Mouse (Mus musculus) right cerebral cortex, postnatal 25 days (tissue): Measurements from ENCODE around the gene Srrd.
"Not testable (repeated sequence)": the region's sequence is repeated elsewhere in the genome, so short reads cannot be mapped to it uniquely, and the experiment has no call there.

ENCODE experiments used
- DNase-seq: peaks from one replicate; pipeline ENCODE4 v3.0.0; 2022

Gene Srrd

DNA sequence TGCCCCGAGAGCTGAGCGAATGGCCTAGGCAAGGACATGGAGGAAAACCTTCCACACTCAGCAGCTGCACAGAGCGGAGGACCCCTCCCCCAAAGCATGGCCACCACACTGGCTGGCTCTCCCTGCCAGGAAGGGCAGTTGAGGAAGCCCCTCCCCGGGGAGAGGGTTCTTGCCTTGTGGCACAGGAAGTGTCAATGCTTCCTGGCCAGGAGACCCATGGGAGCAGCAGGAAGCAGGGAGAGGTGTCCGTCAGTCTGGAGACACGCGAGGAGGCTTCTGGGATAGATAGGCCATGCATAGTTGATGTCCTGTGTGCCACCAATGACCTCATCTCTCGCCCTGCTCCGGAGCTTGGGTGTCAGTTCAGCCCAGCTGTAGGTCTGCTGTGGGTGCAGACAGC lies 13.5 kb upstream of the Srrd start:
- no peak for DNase-seq

DNA sequence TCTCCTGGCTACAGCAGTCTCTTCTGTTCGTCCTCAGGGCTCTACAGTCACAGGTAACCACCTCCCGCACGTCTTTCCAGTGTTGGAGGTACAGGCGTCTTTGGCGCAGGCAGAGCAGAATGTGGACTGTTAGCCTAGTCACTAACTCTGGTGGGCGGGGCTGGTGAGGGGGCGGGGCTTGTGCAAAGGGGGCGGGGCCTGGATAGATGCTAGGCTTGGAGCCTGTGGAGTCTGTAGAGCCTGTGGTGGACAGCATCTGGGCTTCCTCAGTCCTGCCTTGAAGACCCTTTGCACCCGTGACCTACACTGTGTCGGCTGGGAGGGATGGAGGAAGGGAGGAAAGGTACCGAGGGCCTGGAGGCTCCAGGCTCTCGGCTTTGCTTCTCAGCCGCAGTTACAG lies 13.1 kb upstream of the Srrd start, which contains the start of gene Gm6583:
Gene Gm6583 (minus strand): TSS at position 124 of the 400 bp plus-strand sequence.
- no peak for DNase-seq

DNA sequence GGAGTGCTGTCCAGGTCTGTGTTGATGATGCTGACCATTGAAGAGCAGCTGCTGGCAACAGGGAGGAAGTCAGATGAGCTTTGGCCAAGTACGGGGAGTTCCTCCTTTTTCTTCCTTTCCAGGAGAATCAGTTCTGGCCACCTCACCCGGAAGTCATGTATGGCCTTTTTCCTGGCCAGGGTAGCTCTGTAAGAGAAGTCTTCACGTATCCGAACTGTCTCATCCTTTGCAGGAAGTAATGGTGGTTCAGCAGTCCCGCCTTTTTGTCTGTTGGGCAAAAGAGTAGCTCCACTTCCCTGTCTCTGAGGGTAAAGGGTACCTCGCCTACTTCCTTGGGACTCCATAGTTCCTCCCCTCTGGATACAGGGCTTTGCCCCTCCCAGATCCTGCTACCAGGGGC lies 12.7 kb upstream of the Srrd start:
- no peak for DNase-seq

DNA sequence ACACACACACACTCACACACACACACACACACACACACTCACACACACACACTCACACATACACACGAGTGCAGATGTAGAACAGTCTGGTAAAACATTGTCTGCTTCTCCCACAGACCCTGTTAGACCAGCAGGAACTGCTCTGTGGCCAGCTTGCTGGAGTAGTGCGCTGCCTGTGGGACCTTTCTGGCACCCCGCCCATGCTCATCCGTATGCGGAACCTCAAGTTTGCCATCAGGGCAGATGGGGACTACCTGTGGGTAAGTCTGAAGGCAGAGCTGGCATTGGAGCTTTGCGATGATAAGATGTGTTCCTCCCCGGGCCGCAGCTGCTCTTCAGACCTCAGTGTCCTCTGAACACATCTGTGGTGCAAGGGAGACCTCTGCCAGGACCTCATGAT lies 6.3 kb upstream of the Srrd start:
- no peak for DNase-seq

DNA sequence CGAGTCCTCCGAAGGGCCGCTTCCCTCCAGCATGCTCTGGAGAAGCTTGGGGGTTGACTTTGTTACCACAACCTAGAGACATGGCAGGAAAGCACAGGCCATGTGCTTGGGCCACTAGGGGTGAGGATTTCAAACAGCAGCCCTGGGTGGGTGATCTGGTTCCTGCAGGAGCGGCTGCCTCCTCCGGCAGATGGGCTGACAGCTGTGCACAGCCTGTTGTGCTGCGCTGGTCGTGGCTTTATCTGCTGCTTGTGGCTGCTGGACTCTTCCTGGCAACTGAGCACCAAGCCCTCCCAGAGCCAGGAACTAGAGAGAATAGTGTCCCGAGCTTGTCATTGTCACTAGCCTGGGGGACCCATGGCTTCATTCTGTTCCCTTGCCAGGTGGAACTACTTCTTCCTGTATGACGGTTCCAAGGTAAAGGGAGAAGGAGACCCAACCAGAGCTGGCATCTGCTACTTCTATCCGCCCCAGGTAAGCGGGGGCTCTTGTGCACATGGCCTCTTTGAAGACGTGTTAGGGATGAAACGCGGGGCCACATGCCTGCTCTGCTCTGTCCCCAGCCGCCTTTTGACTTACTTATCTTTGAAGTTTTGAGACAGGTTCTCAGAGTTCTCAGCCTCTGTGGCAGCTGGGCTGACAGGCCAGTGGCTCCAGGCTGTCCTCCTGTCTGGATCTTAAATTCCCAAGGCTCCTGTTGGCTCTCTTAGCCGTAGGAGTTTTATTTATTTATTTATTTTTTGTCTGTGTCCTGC lies 3.5 kb upstream of the Srrd start:
- no peak for DNase-seq

DNA sequence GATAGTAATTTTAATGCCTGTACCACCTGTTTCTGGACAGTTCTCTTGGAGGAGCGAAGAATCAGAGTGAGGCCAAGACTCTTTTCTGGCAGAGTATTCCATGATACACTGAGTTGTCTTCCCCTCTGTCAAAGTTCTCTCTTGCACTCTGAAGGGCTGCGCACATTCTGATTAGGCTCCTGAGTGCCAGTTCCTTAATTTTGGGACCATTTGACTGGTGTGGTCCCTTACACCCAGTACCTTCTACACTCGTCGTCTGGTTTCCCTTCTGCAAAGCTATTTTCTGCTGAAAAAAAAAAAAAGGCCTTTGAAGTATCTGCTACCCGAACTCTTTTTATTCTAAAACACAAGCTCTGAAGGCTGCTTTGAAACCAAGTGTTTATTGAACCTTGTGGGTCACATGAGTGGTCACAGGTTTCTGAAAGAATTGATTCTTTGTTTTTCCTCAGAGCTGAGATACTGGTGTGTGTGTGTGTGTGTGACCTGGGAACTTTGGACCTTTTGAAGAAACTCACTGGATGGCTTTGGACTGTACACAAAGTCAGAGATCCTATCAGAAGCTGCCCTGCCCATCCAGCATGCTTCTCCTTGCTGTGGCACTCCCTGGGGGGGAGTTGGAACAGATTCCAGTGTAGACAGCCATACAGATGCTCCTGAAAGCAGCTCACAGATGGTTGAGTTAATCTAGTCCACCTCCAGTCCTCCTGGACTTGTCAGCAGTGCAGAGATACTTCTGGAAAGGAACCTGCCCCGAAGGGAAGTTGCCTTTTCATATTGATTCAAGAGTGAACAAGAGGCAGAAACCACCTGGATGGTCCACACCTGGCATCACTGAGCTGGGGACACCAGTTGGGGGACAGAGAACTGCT lies 1.5 kb upstream of the Srrd start:
- DNase-seq = peak; percentile 59

DNA sequence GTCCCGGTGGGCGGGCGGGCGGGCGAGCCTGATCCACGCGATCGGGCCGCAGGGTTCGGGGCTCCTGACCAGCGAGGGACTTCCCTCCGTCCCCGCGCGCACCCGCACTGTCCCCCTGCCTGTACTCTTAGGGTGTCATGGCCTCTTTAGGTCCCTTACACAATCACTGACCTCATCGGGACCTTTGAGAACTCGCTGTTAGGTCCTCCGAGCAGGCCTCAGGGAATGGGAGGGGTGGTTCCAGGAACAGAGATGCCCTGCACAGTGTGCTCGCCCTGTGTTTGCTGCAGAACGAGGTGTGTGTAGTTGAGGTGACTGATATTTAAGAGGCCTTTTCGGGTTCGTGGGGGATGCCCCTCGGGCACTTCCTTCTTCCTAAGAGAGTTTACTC lies 360 bp upstream of the Srrd start:
- DNase-seq = no peak

DNA sequence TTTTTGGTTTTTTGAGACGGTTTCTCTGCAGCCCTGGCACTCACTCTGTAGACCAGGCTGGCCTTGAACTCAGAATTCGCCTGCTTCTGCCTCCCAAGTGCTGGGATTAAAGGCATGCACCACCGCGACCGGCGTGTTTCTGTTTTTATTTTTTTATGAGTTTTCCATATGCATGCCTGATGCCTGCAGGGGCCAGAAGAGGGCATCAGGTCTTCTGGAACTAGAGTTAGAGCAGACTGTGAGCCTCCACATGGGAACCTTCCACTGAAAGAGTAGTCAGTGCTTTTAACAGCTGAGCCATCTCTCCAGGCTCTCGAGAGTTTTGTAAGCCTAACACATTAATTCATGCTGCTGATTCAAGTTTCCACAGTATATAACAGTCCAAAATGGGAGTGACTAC lies 3.6 kb downstream of the Srrd start:
- no peak for DNase-seq

DNA sequence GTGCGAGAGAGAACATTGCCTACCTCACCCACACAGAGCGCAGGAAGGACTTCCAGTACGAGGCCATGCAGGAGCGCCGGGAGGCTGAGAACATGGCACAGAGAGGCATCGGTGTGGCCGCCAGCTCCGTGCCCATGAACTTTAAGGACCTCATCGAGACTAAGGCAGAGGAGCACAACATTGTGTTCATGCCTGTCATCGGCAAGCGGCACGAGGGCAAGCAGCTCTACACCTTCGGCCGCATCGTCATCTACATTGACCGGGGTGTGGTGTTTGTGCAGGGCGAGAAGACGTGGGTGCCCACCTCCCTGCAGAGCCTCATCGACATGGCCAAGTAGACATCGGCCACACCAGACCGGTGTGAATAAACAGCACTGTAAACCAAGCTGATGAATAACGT lies 5.8 kb downstream of the Srrd start:
- no peak for DNase-seq

DNA sequence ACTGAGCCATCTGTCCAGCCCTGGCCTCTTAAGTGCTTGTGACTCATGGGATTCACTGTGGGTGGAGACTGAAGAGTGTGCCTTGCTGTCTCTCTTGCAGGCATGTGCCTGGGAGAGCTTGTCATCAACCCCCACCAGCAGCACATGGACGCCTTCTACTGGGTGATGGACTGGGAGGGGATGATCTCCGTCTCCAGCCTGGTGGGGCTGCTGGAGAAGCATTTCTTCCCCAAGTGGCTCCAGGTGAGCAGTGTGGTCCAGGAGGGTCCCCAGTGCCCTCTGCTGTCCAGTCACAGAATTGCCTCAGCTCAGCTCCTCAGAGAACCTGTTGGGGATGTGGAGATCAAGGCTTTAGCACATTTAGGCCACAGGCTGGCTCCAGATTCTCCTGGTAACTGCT lies 7.4 kb downstream of the Srrd start:
- peak; percentile 48 for DNase-seq

DNA sequence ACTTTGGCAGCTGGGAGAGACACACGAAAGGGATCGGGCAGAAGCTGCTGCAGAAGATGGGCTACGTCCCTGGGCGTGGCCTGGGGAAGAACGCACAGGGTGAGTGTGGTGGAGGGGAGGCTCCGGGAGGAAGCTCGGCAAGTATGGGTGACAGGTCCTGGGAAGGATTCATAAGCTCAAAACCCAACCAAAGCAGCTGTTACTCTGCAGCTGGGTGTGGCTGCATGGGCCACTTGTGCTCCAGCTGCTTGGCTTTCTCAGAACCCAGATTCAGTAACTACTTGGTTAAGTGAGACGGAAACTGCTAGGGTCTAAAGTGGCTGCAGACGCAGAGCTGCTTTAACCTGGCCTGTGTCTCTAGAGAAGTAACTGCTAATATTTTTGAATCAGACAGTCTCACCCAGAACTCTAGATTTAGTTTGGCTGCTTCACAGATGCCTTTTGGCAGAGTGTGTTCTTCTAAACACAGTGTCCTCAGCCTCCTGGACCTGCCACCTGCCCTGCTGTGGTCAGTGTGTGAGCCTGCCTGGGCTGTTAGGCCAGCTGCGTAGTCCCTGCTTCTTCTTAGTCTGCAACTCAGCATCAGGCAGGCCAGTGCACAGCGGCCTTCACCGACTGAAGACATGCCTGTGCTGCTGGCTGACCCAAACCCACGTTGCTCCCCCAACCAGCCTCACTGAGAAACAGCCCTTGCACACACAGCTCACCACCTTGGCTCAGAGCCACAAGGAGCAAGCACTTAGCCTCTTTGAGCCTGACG lies 12.9 kb downstream of the Srrd start:
- no peak for DNase-seq

DNA sequence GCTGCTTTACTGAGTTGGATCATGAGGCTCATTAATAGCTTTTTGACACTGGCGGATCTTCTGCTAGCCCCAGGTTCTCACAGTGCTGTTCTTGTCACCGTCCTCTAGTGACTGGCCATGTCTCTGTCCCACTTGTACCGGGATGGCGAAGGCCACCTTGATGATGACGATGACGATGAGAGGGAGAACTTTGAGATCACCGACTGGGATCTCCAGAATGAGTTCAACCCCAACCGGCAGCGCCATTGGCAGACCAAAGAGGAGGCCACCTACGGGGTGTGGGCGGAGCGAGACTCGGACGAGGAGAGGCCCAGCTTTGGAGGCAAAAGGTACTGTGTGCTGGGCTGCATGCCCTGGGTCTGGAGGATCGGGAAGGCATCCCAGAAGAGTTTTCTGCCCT lies 15.0 kb downstream of the Srrd start:
- no peak for DNase-seq

DNA sequence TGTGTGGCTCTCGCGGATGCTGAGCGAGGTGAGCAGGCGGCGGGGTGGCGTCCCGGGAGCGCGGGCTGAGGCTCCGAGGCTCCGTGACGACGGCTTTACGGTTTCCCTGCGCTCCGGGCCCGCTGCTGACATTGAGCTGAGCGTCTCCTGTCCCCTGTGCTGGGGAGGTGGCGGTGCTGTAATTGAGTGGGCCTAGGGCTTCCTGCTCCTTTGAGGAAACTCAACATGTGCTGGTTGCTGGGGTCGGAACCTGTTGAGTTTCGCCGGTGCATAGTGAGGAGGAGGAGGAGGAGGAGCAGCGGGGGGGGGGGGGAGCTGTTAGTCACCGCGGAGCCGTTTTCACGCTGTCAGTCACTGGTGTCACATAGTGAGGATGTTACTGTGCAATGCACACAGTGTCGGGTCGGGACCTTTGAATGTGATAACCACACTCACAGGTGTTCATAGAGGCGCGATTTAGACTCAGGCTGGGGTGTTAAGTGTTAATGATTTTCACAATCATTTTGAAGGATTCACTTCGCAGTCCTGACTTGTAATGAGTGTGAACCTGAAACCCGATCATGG lies 16.3 kb downstream of the Srrd start:
- DNase-seq = no peak

DNA sequence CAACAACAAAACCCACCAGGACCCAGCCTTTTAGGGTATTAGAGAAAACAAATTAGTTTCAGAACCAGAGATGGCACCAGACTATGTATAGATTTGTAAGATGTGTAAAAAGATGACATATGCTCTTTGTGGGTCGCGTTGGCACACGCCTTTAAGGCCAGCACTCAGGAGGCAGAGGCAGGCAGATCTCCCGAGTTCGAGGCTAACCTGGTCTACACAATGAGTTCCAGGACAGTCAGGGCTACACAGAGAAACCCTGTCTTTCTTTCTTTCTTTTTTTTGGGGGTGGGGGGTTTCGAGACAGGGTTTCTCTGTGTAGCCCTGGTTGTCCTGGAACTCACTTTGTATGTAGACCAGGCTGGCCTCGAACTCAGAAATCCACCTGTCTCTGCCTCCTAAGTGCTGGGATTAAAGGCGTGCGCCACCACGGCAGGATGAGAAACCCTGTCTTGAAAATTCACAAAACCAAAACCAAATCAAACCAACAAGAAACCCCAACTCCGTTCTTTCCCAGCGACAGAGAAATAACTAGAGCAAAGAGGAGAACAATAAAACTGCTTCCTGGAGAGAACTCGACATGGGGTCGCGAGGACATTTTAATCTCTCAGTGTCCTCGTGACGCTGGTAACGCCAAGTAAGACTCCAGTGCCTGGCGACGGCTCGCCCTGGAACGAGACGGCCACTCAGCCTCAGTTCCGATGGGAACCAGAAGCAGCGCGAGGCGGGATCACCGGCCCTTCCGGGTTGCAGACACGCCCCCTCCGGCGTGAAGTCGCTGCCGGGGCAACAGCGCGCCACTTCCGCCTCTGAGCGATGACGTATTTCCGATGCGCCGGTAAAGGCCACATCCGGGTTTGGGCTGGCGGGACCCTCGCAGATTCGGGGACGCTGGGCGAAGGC lies 17.0 kb downstream of the Srrd start, which contains the start of gene Tfip11:
Gene Tfip11 (plus strand): TSS at position 813 of the 900 bp plus-strand sequence.
- peak; percentile 97 for DNase-seq

DNA sequence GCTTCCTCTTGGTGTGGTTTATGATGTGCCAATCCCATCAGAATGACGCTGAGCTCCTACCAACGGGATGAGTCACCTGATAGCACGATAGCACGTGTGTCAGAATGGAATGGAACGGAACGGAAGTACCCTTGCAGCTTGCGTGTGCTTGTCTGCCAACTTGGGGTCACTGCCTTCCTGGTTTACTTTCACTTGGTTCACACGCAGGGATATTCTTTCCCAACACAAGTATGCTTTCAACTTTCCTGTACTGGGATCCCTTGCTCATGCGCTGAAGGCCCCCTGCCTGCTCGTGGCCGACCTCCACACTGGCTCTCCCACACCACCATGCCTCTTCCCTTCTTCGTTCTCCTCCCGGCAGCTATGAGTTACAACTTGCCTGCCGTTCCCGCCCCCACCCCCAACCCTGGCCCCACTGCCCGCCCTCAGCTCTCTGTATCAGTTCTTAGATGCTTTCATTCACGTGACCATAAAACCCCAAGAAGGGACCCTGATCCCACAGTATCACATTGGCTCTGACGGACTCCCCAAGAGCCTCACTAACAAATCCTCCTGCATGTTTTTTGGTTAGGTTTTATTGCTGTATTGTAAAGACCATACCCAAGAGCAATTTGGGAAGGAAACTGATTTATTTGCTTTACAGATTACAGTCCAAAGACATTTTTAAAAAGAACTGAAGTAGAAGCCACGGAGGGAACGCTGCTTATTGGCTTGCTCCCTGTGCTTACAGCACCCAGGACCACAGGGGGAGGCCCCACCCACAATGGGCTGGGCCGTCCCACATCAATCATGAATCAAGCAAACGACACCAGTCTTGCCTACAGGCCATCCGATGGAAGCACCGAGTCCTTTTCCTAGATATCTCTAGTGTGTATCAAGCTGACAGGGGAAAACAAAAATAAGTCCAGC lies 17.9 kb downstream of the Srrd start:
- no peak for DNase-seq

DNA sequence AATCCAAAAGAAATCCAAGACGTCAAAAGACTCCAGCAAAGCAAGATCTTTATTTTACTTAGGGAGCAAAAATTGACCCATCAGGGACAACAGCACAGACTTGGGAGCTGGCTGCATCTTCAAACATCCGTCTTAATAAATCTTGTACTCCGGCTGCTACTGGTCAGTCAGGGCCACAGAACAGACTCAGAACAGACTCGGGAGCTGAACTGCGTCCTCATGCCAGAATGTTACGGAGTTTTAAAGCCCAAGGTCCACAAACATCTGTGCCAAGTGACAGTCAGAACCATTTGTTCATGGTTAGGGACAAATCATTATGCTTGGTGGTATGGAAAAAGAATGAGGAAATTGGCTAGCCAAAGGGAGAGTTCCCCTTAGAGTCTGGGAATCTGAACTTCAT lies 19.6 kb downstream of the Srrd start:
- DNase-seq = no peak

DNA sequence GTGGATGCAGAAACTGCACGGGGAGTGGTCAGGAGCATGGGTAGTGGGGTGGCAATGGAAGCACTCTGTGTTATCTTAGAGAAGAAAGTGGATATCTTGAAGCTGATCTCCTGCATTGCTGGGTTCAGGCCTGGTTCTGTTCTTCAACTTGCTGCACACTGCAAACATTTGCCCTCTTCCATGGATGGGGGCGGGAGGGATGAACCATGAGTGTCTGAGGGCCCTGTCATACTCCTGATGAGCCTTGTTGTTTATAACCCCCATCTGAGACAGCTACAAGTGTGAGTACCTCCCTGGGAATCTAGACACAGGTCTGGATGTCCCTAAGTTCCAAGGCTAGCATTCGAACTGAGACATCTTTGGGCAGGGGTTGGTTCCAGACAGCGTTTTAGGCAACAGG lies 21.5 kb downstream of the Srrd start:
- no peak for DNase-seq

DNA sequence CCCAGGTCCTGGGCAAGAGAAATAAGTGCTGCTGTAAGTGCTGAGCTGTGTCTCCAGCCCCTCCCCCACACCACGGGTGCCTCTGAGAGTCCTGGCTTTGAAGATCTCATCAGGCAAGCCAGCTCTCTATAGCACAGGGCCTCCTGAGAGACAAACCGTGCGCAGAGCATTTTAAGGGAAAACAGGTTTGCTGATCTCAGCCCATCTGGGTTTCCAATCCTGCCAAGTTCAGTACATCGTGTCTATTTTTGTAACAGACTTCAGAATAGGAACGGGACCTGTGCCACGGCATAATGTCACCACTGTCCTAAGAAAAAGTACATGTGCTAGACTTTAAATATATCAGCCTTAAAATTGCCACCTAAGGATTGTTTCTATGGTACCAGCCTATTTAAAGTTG lies 21.9 kb downstream of the Srrd start:
- DNase-seq = peak; percentile 82

DNA sequence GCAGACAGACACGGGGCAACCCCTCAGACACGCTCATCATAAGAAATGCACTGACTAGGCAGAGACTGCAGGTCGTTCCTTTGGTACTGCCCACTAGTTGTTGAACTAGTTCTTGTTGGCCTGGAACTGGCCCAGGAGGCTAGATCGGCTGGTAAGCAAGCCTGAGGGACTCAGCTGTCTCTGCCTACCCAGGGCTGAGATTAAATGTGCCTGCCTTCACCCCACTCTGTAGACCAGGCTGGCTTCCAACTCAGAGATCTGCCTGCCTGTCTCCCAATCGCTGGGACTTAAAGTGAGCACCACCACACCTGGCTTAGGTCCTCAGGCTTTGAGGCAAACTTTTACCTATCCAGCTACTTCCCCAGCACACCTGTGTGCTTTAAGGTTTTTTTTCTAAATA lies 22.5 kb downstream of the Srrd start:
- DNase-seq = no peak

DNA sequence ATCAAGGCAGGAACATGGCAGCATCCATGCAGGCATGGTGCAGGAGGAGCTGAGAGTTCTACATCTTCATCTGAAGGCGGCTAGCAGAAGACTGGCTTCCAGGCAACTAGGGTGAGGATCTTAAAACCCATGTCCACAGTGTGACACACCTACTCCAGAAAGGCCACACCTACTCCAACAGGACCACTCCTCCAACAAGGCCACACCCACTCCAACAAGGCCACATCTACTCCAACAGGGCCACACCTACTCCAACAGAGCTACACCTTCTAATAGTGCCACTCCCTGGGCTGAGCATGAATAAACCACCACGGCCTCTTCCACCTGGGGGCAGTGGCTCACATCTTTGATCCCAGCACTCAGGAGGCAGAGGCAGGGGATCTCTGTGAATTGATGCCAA lies 23.5 kb downstream of the Srrd start:
- not testable (repeated sequence) for DNase-seq

DNA sequence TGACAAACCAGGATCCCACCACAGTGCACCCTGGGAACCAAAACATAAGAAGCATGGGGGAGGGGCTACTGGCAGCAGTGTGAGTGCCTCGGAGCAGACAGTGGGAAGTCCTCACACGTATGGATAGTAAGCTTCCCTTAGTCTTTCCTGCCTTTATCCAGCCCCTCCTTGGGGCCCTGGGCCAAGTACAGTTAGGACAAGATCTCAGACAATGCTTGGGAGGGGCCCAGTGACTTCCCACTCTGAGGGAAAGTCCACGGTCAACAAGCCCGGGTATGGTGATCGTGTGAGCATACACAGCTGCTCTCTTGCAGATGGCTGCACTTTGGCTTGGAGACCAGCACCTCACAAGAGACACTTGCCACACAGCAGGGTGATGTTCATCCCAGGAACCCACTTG lies 25.5 kb downstream of the Srrd start:
- no peak for DNase-seq
